Mouse (Mus musculus) CH12.LX (cell line): ENCODE measurements around the gene Taok1. TPM values are rescaled to one million over a fixed set of nuclear protein-coding genes. Genes with fewer than 3 reads are reported as not detected.

ENCODE experiments used
- DNase-seq: peaks from one replicate; pipeline ENCODE4 v3.0.0-alpha.2; 2013; ENCODE audit errors: extremely low read depth
- H3K27ac ChIP-seq: 2 replicates; pipeline ENCODE4 v1.5.1; 2012; ENCODE audit warnings: low read depth, mild to moderate bottlenecking, control low read depth, moderate library complexity; ENCODE audit not compliant: insufficient read depth
- H3K27me3 ChIP-seq: replicated peaks from 2 replicates; pipeline ENCODE3; 2012; ENCODE audit warnings: inconsistent platforms
- H3K36me3 ChIP-seq, 2 experiments: replicated peaks in 1 of 2; 2 replicates each; pipeline versions ENCODE3 to v1.6.1; 2012; ENCODE audit warnings: inconsistent platforms in 1 of 2, low read length in 1 of 2, mild to moderate bottlenecking in 1 of 2, mixed read lengths in 1 of 2, moderate library complexity in 1 of 2; ENCODE audit not compliant: control insufficient read depth in 1 of 2, insufficient read depth in 1 of 2
- H3K4me1 ChIP-seq, 2 experiments: 2 replicates each; pipeline ENCODE4 v1.6.1; 2012; ENCODE audit warnings: inconsistent platforms in 1 of 2, moderate library complexity in 1 of 2; ENCODE audit not compliant: insufficient read depth in 2 of 2, control insufficient read depth in 1 of 2
- H3K4me2 ChIP-seq: 2 replicates; pipeline ENCODE4 v1.6.1; 2012; ENCODE audit warnings: low read depth, mild to moderate bottlenecking, control low read depth; ENCODE audit not compliant: poor library complexity, insufficient read depth, severe bottlenecking
- H3K4me3 ChIP-seq, 3 experiments: fragments of 150-350 bp in 1 of 3; sonication (generic) in 1 of 3; replicated peaks in 1 of 3; 2 replicates each; pipeline versions ENCODE3 to v1.5.1; 2011 to 2012; ENCODE audit warnings: low read depth in 2 of 3, low read length in 2 of 3, mild to moderate bottlenecking in 2 of 3, moderate library complexity in 2 of 3, control low read depth in 1 of 3, improper control_type of control experiment in 1 of 3, inconsistent platforms in 1 of 3, mixed read lengths in 1 of 3; ENCODE audit not compliant: poor library complexity in 1 of 3
- H3K79me2 ChIP-seq: replicated peaks from 2 replicates; pipeline ENCODE4 v1.6.1; 2012; ENCODE audit warnings: mild to moderate bottlenecking, moderate library complexity; ENCODE audit not compliant: control insufficient read depth, poor library complexity, insufficient read depth, severe bottlenecking; ENCODE audit errors: extremely low read depth
- H3K9ac ChIP-seq: 2 replicates; pipeline ENCODE4 v1.6.1; 2012; ENCODE audit warnings: low read depth, mild to moderate bottlenecking, control low read depth, moderate library complexity; ENCODE audit not compliant: insufficient read depth
- H3K9me3 ChIP-seq: replicated peaks from 2 replicates; pipeline ENCODE3; 2012; ENCODE audit warnings: low read length, inconsistent platforms, mixed read lengths
- CHD1 ChIP-seq: IDR thresholded peaks from 2 replicates; pipeline ENCODE4 v1.6.1; 2012; ENCODE audit warnings: low read depth, low read length, improper control_type of control experiment, inconsistent platforms
- CHD2 ChIP-seq: IDR thresholded peaks from 2 replicates; pipeline ENCODE4 v1.6.1; 2011; ENCODE audit warnings: low read length, improper control_type of control experiment
- CTCF ChIP-seq, 2 experiments: IDR thresholded peaks in 1 of 2; conservative IDR thresholded peaks in 1 of 2; 2 replicates each; pipeline ENCODE4 v1.5.1; 2011 to 2012; ENCODE audit warnings: low read depth in 2 of 2, low read length in 2 of 2, improper control_type of control experiment in 1 of 2, inconsistent platforms in 1 of 2, mild to moderate bottlenecking in 1 of 2, moderate library complexity in 1 of 2
- E2F4 ChIP-seq: IDR thresholded peaks from 2 replicates; pipeline ENCODE4 v1.6.1; 2011; ENCODE audit warnings: low read depth, low read length, improper control_type of control experiment; ENCODE audit not compliant: insufficient replicate concordance
- GABPA ChIP-seq: IDR thresholded peaks from 2 replicates; pipeline ENCODE4 v1.6.1; 2012; ENCODE audit warnings: low read depth, low read length, improper control_type of control experiment, inconsistent platforms; ENCODE audit not compliant: insufficient replicate concordance
- IRF4 ChIP-seq: IDR thresholded peaks from 2 replicates; pipeline ENCODE4 v1.6.1; 2014; ENCODE audit warnings: low read depth, mild to moderate bottlenecking, inconsistent platforms, low read length, improper control_type of control experiment
- JUND ChIP-seq: conservative IDR thresholded peaks from 2 replicates; pipeline ENCODE4 v1.6.1; 2011; ENCODE audit warnings: low read depth, low read length, improper control_type of control experiment
- MAZ ChIP-seq: IDR thresholded peaks from 2 replicates; pipeline ENCODE4 v1.6.1; 2012; ENCODE audit warnings: low read depth, mild to moderate bottlenecking, inconsistent platforms, low read length, improper control_type of control experiment, moderate library complexity
- MXI1 ChIP-seq: IDR thresholded peaks from 2 replicates; pipeline ENCODE4 v1.6.1; 2011; ENCODE audit warnings: mild to moderate bottlenecking, low read depth, low read length, improper control_type of control experiment
- NRF1 ChIP-seq: IDR thresholded peaks from 2 replicates; pipeline ENCODE4 v1.6.1; 2014; ENCODE audit warnings: low read depth, mild to moderate bottlenecking, inconsistent platforms, low read length, improper control_type of control experiment, moderate library complexity
- PAX5 ChIP-seq: IDR thresholded peaks from 2 replicates; pipeline ENCODE4 v1.6.1; 2012; ENCODE audit warnings: low read length, inconsistent platforms, mixed read lengths
- POLR2A ChIP-seq: IDR thresholded peaks from 2 replicates; pipeline ENCODE4 v1.6.1; 2011; ENCODE audit warnings: low read depth, mild to moderate bottlenecking, improper control_type of control experiment, low read length
- RCOR1 ChIP-seq: conservative IDR thresholded peaks from 2 replicates; pipeline ENCODE4 v1.6.1; 2012; ENCODE audit warnings: low read depth, mild to moderate bottlenecking, inconsistent platforms, low read length, improper control_type of control experiment
- SIN3A ChIP-seq: IDR thresholded peaks from 2 replicates; pipeline ENCODE4 v1.6.1; 2012; ENCODE audit warnings: low read length, improper control_type of control experiment, inconsistent platforms
- SMC3 ChIP-seq: IDR thresholded peaks from 2 replicates; pipeline ENCODE4 v1.6.1; 2011; ENCODE audit warnings: low read depth, low read length, improper control_type of control experiment
- TCF12 ChIP-seq: IDR thresholded peaks from 2 replicates; pipeline ENCODE4 v1.6.1; 2014; ENCODE audit warnings: low read depth, mild to moderate bottlenecking, inconsistent platforms, low read length, improper control_type of control experiment
- UBTF ChIP-seq: IDR thresholded peaks from 2 replicates; pipeline ENCODE4 v1.6.1; 2012; ENCODE audit warnings: low read depth, mild to moderate bottlenecking, inconsistent platforms, low read length, improper control_type of control experiment, moderate library complexity
- USF2 ChIP-seq: conservative IDR thresholded peaks from 2 replicates; pipeline ENCODE4 v1.6.1; 2011; ENCODE audit warnings: low read depth, low read length, improper control_type of control experiment
- ZMIZ1 ChIP-seq: IDR thresholded peaks from 2 replicates; pipeline ENCODE4 v1.6.1; 2012; ENCODE audit warnings: low read depth, mild to moderate bottlenecking, inconsistent platforms, low read length, improper control_type of control experiment
- dilution Hi-C: fragments of 300-500 bp; cut with MboI; formaldehyde crosslinking; loops from 2 replicates; pipeline ENCODE4 v1.14.3; 2020; ENCODE audit warnings: low sequenced_read_pairs; ENCODE audit not compliant: extremely low pct_unique_long_range_greater_than_20kb, extremely low pct_ligation_motif_present
- in situ Hi-C: fragments of 300-500 bp; cut with MboI; formaldehyde crosslinking; loops from 3 replicates; pipeline ENCODE4 v1.14.3; 2019; ENCODE audit warnings: low sequenced_read_pairs, low pct_ligation_motif_present, low pct_unique_long_range_greater_than_20kb, mixed read lengths
- polyA plus RNA-seq: library from polyadenylated mRNA; unstranded; fragments of >175 nt; gene quantifications from 2 replicates; pipeline ENCODE4 v1.2.1, GENCODE M21; 2012; ENCODE audit warnings: low read depth; ENCODE audit not compliant: insufficient read length
- total RNA-seq, 2 experiments: library from RNA; depleted of rRNA; stranded (reverse); fragments of 300-350 nt in 1 of 2; fragments of >200 nt in 1 of 2; gene quantifications; 2 replicates each; pipeline ENCODE4 v1.2.3; 2012 to 2014

Taok1 gene
- total and polyA plus RNA-seq, 3 experiments: 8.9 to 13.7 (median 11.6) TPM

GRCm38 (mm10) chr11:77530862-77531261 lies 76.8 kb downstream of the Taok1 start:
- Histone ChIP-seq H3K4me2 (no peak overlapping the region), H3K9ac (no peak overlapping the region), H3K36me3 (peaks cover 0 to 36% of the 10 kb centered on the region in 2 experiments), H3K4me1 (no peaks in the 10 kb centered on the region), H3K79me2 (no peaks in the 10 kb centered on the region), H3K27ac (no peak overlapping the region), H3K27me3 (no peaks in the 10 kb centered on the region), H3K9me3 (no peaks in the 10 kb centered on the region), H3K4me3 (no peak overlapping the region)
- dilution Hi-C loops: no loop called here
- DNase-seq: no peak
- in situ Hi-C loops: no loop called here
- TF ChIP-seq POLR2A (no peak), NRF1 (no peak), CHD2 (no peak), PAX5 (no peak), CTCF (conservative IDR thresholded peaks at IDR 0.05 in 1 of 2, IDR thresholded peaks at IDR 0.05 in 1 of 2; ENCODE audit: low read depth in 2 of 2, low read length in 2 of 2) (no peak), ZMIZ1 (no peak), GABPA (no peak), E2F4 (no peak), USF2 (no peak), RCOR1 (no peak), JUND (no peak), MAZ (no peak), UBTF (no peak), SIN3A (no peak), IRF4 (no peak), SMC3 (no peak), CHD1 (no peak)

- no peak overlapping the region for H3K27ac ChIP-seq
- H3K36me3 ChIP-seq: peaks cover 0 to 26% of the 10 kb centered on the region in 2 experiments
- H3K27me3 ChIP-seq: no peaks in the 10 kb centered on the region
- no peaks in the 10 kb centered on the region for H3K79me2 ChIP-seq
- no peaks in the 10 kb centered on the region for H3K4me1 ChIP-seq
- H3K9me3 ChIP-seq: no peaks in the 10 kb centered on the region
- in situ Hi-C loops: no loop called here
- no peak for DNase-seq
- TF ChIP-seq MXI1 (no peak), IRF4 (no peak), TCF12 (no peak), E2F4 (no peak)
- TF ChIP-seq, all 38 proteins: peak for 0
- dilution Hi-C loops: no loop called here
- Histone ChIP-seq H3K4me3 (no peak overlapping the region), H3K9ac (no peak overlapping the region), H3K4me2 (no peak overlapping the region)
Measured at GRCm38 (mm10) chr11:77529644-77530043, 78.0 kb downstream of the Taok1 start.
